ENCODE assay signal across 28 mouse cellular contexts in the genomic region with DNA sequence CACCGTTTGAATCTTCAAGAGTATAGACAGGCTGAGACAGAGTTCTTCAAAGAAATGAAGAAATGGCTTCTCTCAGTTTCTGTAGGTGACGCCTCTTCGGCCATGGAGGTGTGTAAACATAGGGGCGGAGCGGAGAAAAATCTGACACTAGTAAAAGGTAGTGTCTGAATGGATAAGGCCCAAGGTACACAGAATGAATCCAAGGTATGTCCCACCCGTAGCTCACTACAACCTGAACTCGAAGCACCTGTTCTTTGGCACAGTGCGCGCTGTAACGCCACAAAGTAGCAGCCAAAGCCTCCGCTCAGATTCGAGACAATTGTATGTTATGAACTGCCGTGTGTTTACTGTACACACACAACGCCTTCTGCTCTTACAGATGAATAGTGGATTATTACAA. TPM values are rescaled to one million over a fixed set of nuclear protein-coding genes. Genes with fewer than 3 reads are reported as not detected.
DNase-seq lines count a peak whose midpoint lies in the region; ATAC-seq and TF ChIP-seq lines count a peak whose summit lies in the region.
"Had no signal": no experiment of that assay in that cellular context is flagged by ENCODE, and none has a peak within 500 bp of the region (broad histone marks: within the 10 kb centered on the region; RNA-seq: fewer than 3 reads in every experiment).

No protein-coding gene starts in this region.

- intact Hi-C loops in heart, postnatal 14 days (cut with DNase I) = no loop called here

- 90% methylated on average over 14 of the region's 14 CpGs for WGBS in embryonic facial prominence, embryonic 13.5 days
- 90% methylated on average over 14 of the region's 14 CpGs for WGBS in embryonic facial prominence, embryonic 10.5 days
- 89% methylated on average over 14 of the region's 14 CpGs for WGBS in heart, embryonic 10.5 days
- 57% methylated on average over 14 of the region's 14 CpGs for WGBS in stomach, postnatal 0 days

- H3K27me3 ChIP-seq in embryonic facial prominence, embryonic 13.5 days = no peaks in the 10 kb centered on the region
- 0 out of 2 replicates have a peak, but pooled peaks cover 4% of the 10 kb centered on the region for H3K27me3 ChIP-seq in embryonic facial prominence, embryonic 10.5 days (replicated peaks; ENCODE audit: low read depth, poor library complexity, severe bottlenecking)
- no peaks in the 10 kb centered on the region for H3K27me3 ChIP-seq in heart, embryonic 10.5 days (ENCODE audit: insufficient read depth, poor library complexity, severe bottlenecking)
- no peaks in the 10 kb centered on the region for H3K27me3 ChIP-seq in stomach, postnatal 0 days (ENCODE audit: control insufficient read depth, insufficient read depth, low read length)
- H3K27me3 ChIP-seq: embryonic facial prominence, embryonic 15.5 days; forebrain, embryonic 12.5 days; forebrain, embryonic 15.5 days; heart, embryonic 13.5 days; hindbrain, embryonic 12.5 days; hindbrain, embryonic 15.5 days; Patski had no signal

- H3K27ac ChIP-seq in embryonic facial prominence, embryonic 13.5 days = 0 out of 2 replicates have a peak overlapping the region, but pooled peaks have one; percentile 84
- no peak overlapping the region; the same call in 1 of the 2 replicates for H3K27ac ChIP-seq in embryonic facial prominence, embryonic 10.5 days (replicated peaks)
- peak overlapping the region; percentile 16; the same call in 1 of the 2 replicates for H3K27ac ChIP-seq in heart, embryonic 10.5 days
- peak overlapping the region; percentile 73 for H3K27ac ChIP-seq in stomach, postnatal 0 days (replicated peaks)
- H3K27ac ChIP-seq: embryonic facial prominence, embryonic 15.5 days; forebrain, embryonic 12.5 days; forebrain, embryonic 15.5 days; heart, embryonic 13.5 days; hindbrain, embryonic 12.5 days; hindbrain, embryonic 15.5 days had no signal

- no peak for DNase-seq in embryonic facial prominence, embryonic 10.5 days (ENCODE audit: low spot score)
- no peak for DNase-seq in heart, embryonic 10.5 days (ENCODE audit: low spot score)
- no peak for DNase-seq in heart, postnatal 14 days
- DNase-seq in stomach, postnatal 0 days (ENCODE audit: low spot score) = peak; percentile 25
- DNase-seq in thymus, postnatal 4 days = no peak
- DNase-seq: adrenal gland, postnatal 10 days; adrenal gland, postnatal 36 days; cerebellum, adult 18-20 months; cerebellum, adult 9-10 months; cerebellum, postnatal 14 days; embryo, embryonic 11 days; gastrocnemius, postnatal 10 days; gastrocnemius, postnatal 36 days; kidney, adult 11 months had no signal

- no peak for TF ChIP-seq EP300 in stomach, postnatal 0 days (optimal IDR thresholded peaks at IDR 0.05)

- no peak overlapping the region for H3K4me2 ChIP-seq in embryonic facial prominence, embryonic 13.5 days
- H3K4me2 ChIP-seq in stomach, postnatal 0 days (replicated peaks; ENCODE audit: low read depth) = no peak overlapping the region
- H3K4me2 ChIP-seq: embryonic facial prominence, embryonic 15.5 days; forebrain, embryonic 12.5 days; forebrain, embryonic 15.5 days; heart, embryonic 13.5 days; hindbrain, embryonic 12.5 days; hindbrain, embryonic 15.5 days had no signal

- no peaks in the 10 kb centered on the region for H3K9me3 ChIP-seq in embryonic facial prominence, embryonic 13.5 days
- H3K9me3 ChIP-seq in embryonic facial prominence, embryonic 10.5 days = no peaks in the 10 kb centered on the region
- H3K9me3 ChIP-seq in heart, embryonic 10.5 days = no peaks in the 10 kb centered on the region
- no peaks in the 10 kb centered on the region for H3K9me3 ChIP-seq in stomach, postnatal 0 days (ENCODE audit: control insufficient read depth, low read length)
- H3K9me3 ChIP-seq: embryonic facial prominence, embryonic 15.5 days; forebrain, embryonic 12.5 days; forebrain, embryonic 15.5 days; heart, embryonic 13.5 days; hindbrain, embryonic 12.5 days; hindbrain, embryonic 15.5 days had no signal

- no peak overlapping the region for H3K9ac ChIP-seq in embryonic facial prominence, embryonic 13.5 days
- no peak overlapping the region for H3K9ac ChIP-seq in stomach, postnatal 0 days (ENCODE audit: low read length)
- H3K9ac ChIP-seq: embryonic facial prominence, embryonic 15.5 days; forebrain, embryonic 12.5 days; forebrain, embryonic 15.5 days; heart, embryonic 13.5 days; hindbrain, embryonic 12.5 days; hindbrain, embryonic 15.5 days had no signal

- peaks cover 36% of the 10 kb centered on the region for H3K4me1 ChIP-seq in embryonic facial prominence, embryonic 13.5 days
- H3K4me1 ChIP-seq in embryonic facial prominence, embryonic 10.5 days = peaks cover 29% of the 10 kb centered on the region
- peaks cover 28% of the 10 kb centered on the region for H3K4me1 ChIP-seq in heart, embryonic 10.5 days
- H3K4me1 ChIP-seq in stomach, postnatal 0 days (replicated peaks; ENCODE audit: control insufficient read depth, insufficient read depth) = peaks cover 3% of the 10 kb centered on the region; the same call in 1 of the 2 replicates

- TF ChIP-seq CTCF in stomach, postnatal 0 days (IDR thresholded peaks at IDR 0.05; ENCODE audit: low read depth) = no peak

- no peaks in the 10 kb centered on the region for H3K36me3 ChIP-seq in embryonic facial prominence, embryonic 13.5 days
- no peaks in the 10 kb centered on the region for H3K36me3 ChIP-seq in embryonic facial prominence, embryonic 10.5 days (replicated peaks)
- H3K36me3 ChIP-seq in heart, embryonic 10.5 days = no peaks in the 10 kb centered on the region
- no peaks in the 10 kb centered on the region for H3K36me3 ChIP-seq in stomach, postnatal 0 days (ENCODE audit: control insufficient read depth, insufficient read depth, low read length)
- H3K36me3 ChIP-seq: embryonic facial prominence, embryonic 15.5 days; forebrain, embryonic 12.5 days; forebrain, embryonic 15.5 days; heart, embryonic 13.5 days; hindbrain, embryonic 12.5 days; hindbrain, embryonic 15.5 days had no signal

- H3K4me3 ChIP-seq in embryonic facial prominence, embryonic 13.5 days = no peak overlapping the region
- H3K4me3 ChIP-seq in embryonic facial prominence, embryonic 10.5 days = no peak overlapping the region
- no peak overlapping the region for H3K4me3 ChIP-seq in heart, embryonic 10.5 days
- no peak overlapping the region for H3K4me3 ChIP-seq in stomach, postnatal 0 days (ENCODE audit: low read depth, low read length)
- H3K4me3 ChIP-seq: embryonic facial prominence, embryonic 15.5 days; forebrain, embryonic 12.5 days; forebrain, embryonic 15.5 days; heart, embryonic 13.5 days; hindbrain, embryonic 12.5 days; hindbrain, embryonic 15.5 days had no signal

- ATAC-seq in embryonic facial prominence, embryonic 13.5 days (ENCODE audit: insufficient number of reproducible peaks, insufficient read depth, low FRiP score, low TSS enrichment, low read depth) = no peak
- no peak for ATAC-seq in stomach, postnatal 0 days (ENCODE audit: low FRiP score, low TSS enrichment)
- ATAC-seq: forebrain, embryonic 15.5 days; Patski had no signal

RNA-seq across cellular contexts. Expression of gene Cdc42ep4, which starts 4.2 kb away (rescaled TPM):
- 108 and 119 TPM in 2 replicates for polyA plus RNA-seq in embryonic facial prominence, embryonic 13.5 days (2015; fragmentation: Nextera tagmentation; extraction: Ambion mirVana)
- 117 TPM in 2 replicates for polyA plus RNA-seq in embryonic facial prominence, embryonic 10.5 days (2016; fragmentation: Nextera tagmentation; extraction: Ambion mirVana)
- 30.4 and 45.4 TPM in 2 replicates for polyA plus RNA-seq in heart, embryonic 10.5 days (2016; fragmentation: Nextera tagmentation; extraction: Ambion mirVana)
- 10 to 100 TPM; 30.9 to 33.4 TPM for total RNA-seq in heart, postnatal 14 days (2021)
- 28.9 and 30.6 TPM in 2 replicates for polyA plus RNA-seq in stomach, postnatal 0 days (2015; fragmentation: Nextera tagmentation; extraction: Ambion mirVana)

RNA-seq across cellular contexts. Expression of gene Cpsf4l, which starts 46.1 kb away (rescaled TPM):
- polyA plus RNA-seq in embryonic facial prominence, embryonic 13.5 days (2015; fragmentation: Nextera tagmentation; extraction: Ambion mirVana) = 1.5 and 1.7 TPM in 2 replicates
- polyA plus RNA-seq in embryonic facial prominence, embryonic 10.5 days (2016; fragmentation: Nextera tagmentation; extraction: Ambion mirVana) = 0.34 and 0.69 TPM in 2 replicates
- 0.15 and 0.34 TPM in 2 replicates for polyA plus RNA-seq in heart, embryonic 10.5 days (2016; fragmentation: Nextera tagmentation; extraction: Ambion mirVana)
- under 1 TPM in 1 of 2 experiments, not detected in 1; 0.20 TPM for total RNA-seq in heart, postnatal 14 days (2021)
- polyA plus RNA-seq in stomach, postnatal 0 days (2015; fragmentation: Nextera tagmentation; extraction: Ambion mirVana) = 0.16 and 0.19 TPM in 2 replicates
- total RNA-seq: common myeloid progenitor, adult 5-6 weeks; gastrocnemius, adult 18-20 months; gastrocnemius, postnatal 10 days; gastrocnemius, postnatal 36 days; granulocyte monocyte progenitor cell, adult 5-6 weeks; heart, adult 8-10 months; heart, postnatal 25 days; hematopoietic stem cell, adult 5-6 weeks had no signal
